12 mouse cellular contexts compared by ENCODE assay signal in genomic region chrX:143932530-143932929, GRCm38 (mm10). TPM values are rescaled to one million over a fixed set of nuclear protein-coding genes. Genes with fewer than 3 reads are reported as not detected.
DNase-seq lines count a peak whose midpoint lies in the region; ATAC-seq lines count a peak whose summit lies in the region.
"Had no signal": no experiment of that assay in that cellular context is flagged by ENCODE, and none has a peak within 500 bp of the region (broad histone marks: within the 10 kb centered on the region; RNA-seq: fewer than 3 reads in every experiment).

No protein-coding gene starts in this region.

- H3K36me3 ChIP-seq in kidney, embryonic 16.5 days (ENCODE audit: insufficient read depth, low read length), result no peaks in the 10 kb centered on the region
- H3K36me3 ChIP-seq in forebrain, embryonic 16.5 days (ENCODE audit: control insufficient read depth, insufficient read depth), result 0 out of 2 replicates have a peak, but pooled peaks cover 2% of the 10 kb centered on the region
- H3K36me3 ChIP-seq in limb, embryonic 13.5 days, result no peaks in the 10 kb centered on the region
- H3K36me3 ChIP-seq in neural tube, embryonic 14.5 days (ENCODE audit: control insufficient read depth, insufficient read depth, low read length), result no peaks in the 10 kb centered on the region

- no peaks in the 10 kb centered on the region for H3K9me3 ChIP-seq in kidney, embryonic 16.5 days (ENCODE audit: low read length)
- H3K9me3 ChIP-seq in forebrain, embryonic 16.5 days (ENCODE audit: control insufficient read depth, low read length), result no peaks in the 10 kb centered on the region
- no peaks in the 10 kb centered on the region for H3K9me3 ChIP-seq in limb, embryonic 13.5 days
- H3K9me3 ChIP-seq in neural tube, embryonic 14.5 days (ENCODE audit: control insufficient read depth, low read length), result no peaks in the 10 kb centered on the region

- H3K9ac ChIP-seq in kidney, embryonic 16.5 days (replicated peaks; ENCODE audit: low read length), result no peak overlapping the region
- peak overlapping the region; percentile 66 for H3K9ac ChIP-seq in forebrain, embryonic 16.5 days (replicated peaks; ENCODE audit: low read depth, low read length)
- no peak overlapping the region for H3K9ac ChIP-seq in limb, embryonic 13.5 days
- H3K9ac ChIP-seq in neural tube, embryonic 14.5 days (replicated peaks; ENCODE audit: low read depth, low read length), result peak overlapping the region; percentile 64

- H3K4me3 ChIP-seq in kidney, embryonic 16.5 days (ENCODE audit: low read length), result no peak overlapping the region
- H3K4me3 ChIP-seq in forebrain, embryonic 16.5 days (replicated peaks; ENCODE audit: low read length), result peak overlapping the region; percentile 47
- H3K4me3 ChIP-seq in limb, embryonic 13.5 days, result peak overlapping the region; percentile 33
- peak overlapping the region; percentile 35 for H3K4me3 ChIP-seq in neural tube, embryonic 14.5 days (ENCODE audit: low read depth, low read length)

- H3K27ac ChIP-seq in kidney, embryonic 16.5 days (ENCODE audit: low read length), result no peak overlapping the region
- H3K27ac ChIP-seq in forebrain, embryonic 16.5 days (ENCODE audit: low read length), result peak overlapping the region; percentile 96
- H3K27ac ChIP-seq in limb, embryonic 13.5 days, result no peak overlapping the region
- H3K27ac ChIP-seq in neural tube, embryonic 14.5 days (ENCODE audit: low read depth, low read length), result peak overlapping the region; percentile 83

- ATAC-seq in kidney, embryonic 16.5 days (ENCODE audit: low FRiP score, low TSS enrichment), result no peak
- ATAC-seq in forebrain, embryonic 16.5 days, result no peak; the same call in 1 of the 2 replicates
- ATAC-seq in limb, embryonic 13.5 days (ENCODE audit: low FRiP score, low read depth), result no peak
- peak; percentile 65 for ATAC-seq in neural tube, embryonic 14.5 days (ENCODE audit: low read depth)

- H3K27me3 ChIP-seq in kidney, embryonic 16.5 days (ENCODE audit: insufficient read depth, low read length), result peaks cover 6% of the 10 kb centered on the region; the same call in 1 of the 2 replicates
- H3K27me3 ChIP-seq in forebrain, embryonic 16.5 days (replicated peaks; ENCODE audit: control insufficient read depth, insufficient read depth, low read length), result no peaks in the 10 kb centered on the region
- H3K27me3 ChIP-seq in limb, embryonic 13.5 days, result peaks cover 5% of the 10 kb centered on the region; the same call in 1 of the 2 replicates
- H3K27me3 ChIP-seq in neural tube, embryonic 14.5 days (ENCODE audit: control insufficient read depth, insufficient read depth, low read length), result no peaks in the 10 kb centered on the region

- WGBS in kidney, embryonic 16.5 days, result 44% methylated on average over 1 of the region's 1 CpGs
- 27% methylated on average over 1 of the region's 1 CpGs for WGBS in forebrain, embryonic 16.5 days
- WGBS in limb, embryonic 13.5 days, result 26% methylated on average over 1 of the region's 1 CpGs
- 29% methylated on average over 1 of the region's 1 CpGs for WGBS in neural tube, embryonic 14.5 days

- peak overlapping the region; percentile 27 for H3K4me2 ChIP-seq in kidney, embryonic 16.5 days (replicated peaks; ENCODE audit: low read depth, low read length)
- 0 out of 2 replicates have a peak overlapping the region, but pooled peaks have one; percentile 10 for H3K4me2 ChIP-seq in forebrain, embryonic 16.5 days (ENCODE audit: low read length)
- peak overlapping the region; percentile 45 for H3K4me2 ChIP-seq in limb, embryonic 13.5 days (replicated peaks)
- H3K4me2 ChIP-seq in neural tube, embryonic 14.5 days (ENCODE audit: low read depth, low read length), result no peak overlapping the region

- no peaks in the 10 kb centered on the region for H3K4me1 ChIP-seq in kidney, embryonic 16.5 days (ENCODE audit: insufficient read depth, low read length)
- H3K4me1 ChIP-seq in forebrain, embryonic 16.5 days (replicated peaks; ENCODE audit: control insufficient read depth, insufficient read depth, low read length), result peaks cover 2% of the 10 kb centered on the region; the same call in 1 of the 2 replicates
- no peaks in the 10 kb centered on the region for H3K4me1 ChIP-seq in limb, embryonic 13.5 days
- 0 out of 2 replicates have a peak, but pooled peaks cover 5% of the 10 kb centered on the region for H3K4me1 ChIP-seq in neural tube, embryonic 14.5 days (ENCODE audit: control insufficient read depth, insufficient read depth, low read length)

- no peak for DNase-seq in kidney, postnatal 10 days
- no peak for DNase-seq in spleen, adult 18-20 months
- DNase-seq in gastrocnemius, adult 18-20 months (ENCODE audit: low spot score), result no peak
- no peak for DNase-seq in right cerebral cortex, adult 2 months (ENCODE audit: low spot score in 2 of 2)
- DNase-seq: B cell, adult 2 months; liver; lung, postnatal 14 days had no signal

RNA-seq across cellular contexts. Expression of gene Dcx, which starts 0.6 kb away (rescaled TPM):
- polyA plus RNA-seq in kidney, embryonic 16.5 days (2015; fragmentation: Nextera tagmentation; extraction: Ambion mirVana), result 3.9 and 4.7 TPM in 2 replicates
- polyA plus RNA-seq in forebrain, embryonic 16.5 days (2015; fragmentation: Nextera tagmentation; extraction: Ambion mirVana), result 389 and 442 TPM in 2 replicates
- polyA plus RNA-seq in limb, embryonic 13.5 days (2015; fragmentation: Nextera tagmentation; extraction: Ambion mirVana), result 9.4 and 11.4 TPM in 2 replicates
- polyA plus RNA-seq in neural tube, embryonic 14.5 days (2014; fragmentation: Nextera tagmentation; extraction: Ambion mirVana), result 348 and 397 TPM in 2 replicates
- not detected for total RNA-seq in gastrocnemius, adult 18-20 months (2021)
- polyA plus RNA-seq: small intestine, adult 2 months had no signal

Comparison
In these comparisons a context has a peak if more than half of its experiments do, and no peak if none do; other contexts are left out.
1. H3K27ac ChIP-seq: peak in forebrain, embryonic 16.5 days (single experiment) and neural tube, embryonic 14.5 days (single experiment); none in kidney, embryonic 16.5 days (single experiment) and limb, embryonic 13.5 days (single experiment).
2. H3K9ac ChIP-seq: peak in forebrain, embryonic 16.5 days (single experiment) and neural tube, embryonic 14.5 days (single experiment); none in kidney, embryonic 16.5 days (single experiment) and limb, embryonic 13.5 days (single experiment).
3. RNA of gene Dcx, which starts 0.6 kb away (polyA plus RNA-seq): 389 to 442 TPM in forebrain, embryonic 16.5 days and 348 to 397 TPM in neural tube, embryonic 14.5 days; 9.4 to 11.4 TPM in limb, embryonic 13.5 days and 3.9 to 4.7 TPM in kidney, embryonic 16.5 days; every median in the first group is over 10 times any median in the second.